11 mouse cellular contexts compared by ENCODE assay signal in genomic region chr6:127398073-127398472, GRCm38 (mm10). TPM values are rescaled to one million over a fixed set of nuclear protein-coding genes. Genes with fewer than 3 reads are reported as not detected.
A peak's percentile ranks its signal among the peaks of the same experiment; 100 is the strongest.
DNase-seq lines count a peak whose midpoint lies in the region; ATAC-seq and TF ChIP-seq lines count a peak whose summit lies in the region.
"Had no signal": no experiment of that assay in that cellular context is flagged by ENCODE, and none has a peak within 500 bp of the region (broad histone marks: within the 10 kb centered on the region; RNA-seq: fewer than 3 reads in every experiment).

No protein-coding gene starts in this region.

- H3K4me2 ChIP-seq in liver, embryonic 11.5 days, result no peak overlapping the region
- H3K4me2 ChIP-seq in forebrain, embryonic 16.5 days (ENCODE audit: low read length), result no peak overlapping the region
- H3K4me2 ChIP-seq: forebrain, embryonic 15.5 days; heart, embryonic 15.5 days had no signal

- H3K27me3 ChIP-seq in liver, embryonic 11.5 days (replicated peaks; ENCODE audit: control insufficient read depth, insufficient read depth, low read length), result no peaks in the 10 kb centered on the region
- no peaks in the 10 kb centered on the region for H3K27me3 ChIP-seq in forebrain, embryonic 16.5 days (replicated peaks; ENCODE audit: control insufficient read depth, insufficient read depth, low read length)
- no peaks in the 10 kb centered on the region for H3K27me3 ChIP-seq in forebrain, embryonic 10.5 days (ENCODE audit: poor library complexity, severe bottlenecking)
- no peaks in the 10 kb centered on the region for H3K27me3 ChIP-seq in kidney, adult 2 months (replicated peaks; ENCODE audit: control insufficient read depth, insufficient read depth, low read length)
- H3K27me3 ChIP-seq: forebrain, embryonic 15.5 days; heart, embryonic 15.5 days had no signal

- peaks cover 2% of the 10 kb centered on the region; the same call in 1 of the 2 replicates for H3K4me1 ChIP-seq in liver, embryonic 11.5 days (replicated peaks; ENCODE audit: control insufficient read depth, insufficient read depth, low read length)
- peaks cover 4% of the 10 kb centered on the region; the same call in 1 of the 2 replicates for H3K4me1 ChIP-seq in forebrain, embryonic 16.5 days (replicated peaks; ENCODE audit: control insufficient read depth, insufficient read depth, low read length)
- peaks cover 26% of the 10 kb centered on the region for H3K4me1 ChIP-seq in forebrain, embryonic 10.5 days
- H3K4me1 ChIP-seq in kidney, adult 2 months (ENCODE audit: control insufficient read depth, insufficient read depth, low read length), result no peaks in the 10 kb centered on the region

- DNase-seq in CD4-positive helper T cell, adult 2 months (ENCODE audit: low read depth, low spot score), result peak; percentile 44
- peak; percentile 35 for DNase-seq in c-Kit-negative CD71-positive TER-119-positive erythroid progenitor cells, embryonic 14.5 days (ENCODE audit: low read depth, low spot score)
- DNase-seq in liver, embryonic 11.5 days (ENCODE audit: low spot score), result no peak
- DNase-seq in spleen, postnatal 10 days (ENCODE audit: low spot score in 2 of 2), result peak; percentile 26 to 71
- DNase-seq in forebrain, embryonic 10.5 days (ENCODE audit: extremely low spot score, low spot score), result no peak
- DNase-seq in kidney, adult 2 months, result no peak
- no peak for DNase-seq in layer of hippocampus, adult 9-11 months

- TF ChIP-seq CTCF in kidney, adult 2 months (conservative IDR thresholded peaks at IDR 0.05; ENCODE audit: insufficient read depth, insufficient read length, low read depth, low read length), result no peak

- H3K36me3 ChIP-seq in liver, embryonic 11.5 days (ENCODE audit: control insufficient read depth, insufficient read depth, low read length), result no peaks in the 10 kb centered on the region
- no peaks in the 10 kb centered on the region for H3K36me3 ChIP-seq in forebrain, embryonic 16.5 days (ENCODE audit: control insufficient read depth, insufficient read depth)
- no peaks in the 10 kb centered on the region for H3K36me3 ChIP-seq in forebrain, embryonic 10.5 days (replicated peaks)
- no peaks in the 10 kb centered on the region for H3K36me3 ChIP-seq in kidney, adult 2 months (ENCODE audit: control insufficient read depth, insufficient read depth, low read length)
- H3K36me3 ChIP-seq: forebrain, embryonic 15.5 days; heart, embryonic 15.5 days had no signal

- no peak overlapping the region for H3K4me3 ChIP-seq in liver, embryonic 11.5 days (ENCODE audit: low read depth, low read length)
- no peak overlapping the region for H3K4me3 ChIP-seq in forebrain, embryonic 16.5 days (replicated peaks; ENCODE audit: low read length)
- no peak overlapping the region for H3K4me3 ChIP-seq in forebrain, embryonic 10.5 days
- no peak overlapping the region for H3K4me3 ChIP-seq in kidney, adult 2 months (ENCODE audit: insufficient read depth, low read depth, low read length)
- H3K4me3 ChIP-seq: forebrain, embryonic 15.5 days; heart, embryonic 15.5 days; megakaryocyte, embryonic 14.5 days had no signal

- H3K27ac ChIP-seq in liver, embryonic 11.5 days (ENCODE audit: low read depth, low read length), result no peak overlapping the region
- H3K27ac ChIP-seq in forebrain, embryonic 16.5 days (ENCODE audit: low read length), result no peak overlapping the region
- no peak overlapping the region for H3K27ac ChIP-seq in forebrain, embryonic 10.5 days
- no peak overlapping the region for H3K27ac ChIP-seq in kidney, adult 2 months (ENCODE audit: insufficient read depth, low read depth, low read length)
- H3K27ac ChIP-seq: forebrain, embryonic 15.5 days; heart, embryonic 15.5 days had no signal

- no peak for TF ChIP-seq POLR2A in kidney, adult 2 months (IDR thresholded peaks at IDR 0.05; ENCODE audit: low read depth, low read length)

- no peaks in the 10 kb centered on the region for H3K9me3 ChIP-seq in liver, embryonic 11.5 days (ENCODE audit: control insufficient read depth, low read length)
- H3K9me3 ChIP-seq in forebrain, embryonic 16.5 days (ENCODE audit: control insufficient read depth, low read length), result no peaks in the 10 kb centered on the region
- no peaks in the 10 kb centered on the region for H3K9me3 ChIP-seq in forebrain, embryonic 10.5 days
- H3K9me3 ChIP-seq: forebrain, embryonic 15.5 days; heart, embryonic 15.5 days; megakaryocyte, embryonic 14.5 days had no signal

- ATAC-seq in liver, embryonic 11.5 days (replicated peaks; ENCODE audit: low FRiP score), result peak; percentile 77
- no peak for ATAC-seq in forebrain, embryonic 16.5 days
- ATAC-seq: forebrain, embryonic 15.5 days had no signal

- 10% methylated on average over 2 of the region's 2 CpGs for WGBS in liver, embryonic 11.5 days
- WGBS in forebrain, embryonic 16.5 days, result 56% methylated on average over 2 of the region's 2 CpGs
- 36% methylated on average over 2 of the region's 2 CpGs for WGBS in forebrain, embryonic 10.5 days
- WGBS in kidney, adult 2 months, result 25% methylated on average over 2 of the region's 2 CpGs

- H3K9ac ChIP-seq in liver, embryonic 11.5 days (ENCODE audit: low read depth, low read length), result no peak overlapping the region
- H3K9ac ChIP-seq in forebrain, embryonic 16.5 days (replicated peaks; ENCODE audit: low read depth, low read length), result no peak overlapping the region
- H3K9ac ChIP-seq: forebrain, embryonic 15.5 days; heart, embryonic 15.5 days had no signal

RNA-seq across cellular contexts. Expression of gene Parp11, which starts 48.6 kb away (rescaled TPM):
- polyA plus RNA-seq in liver, embryonic 11.5 days (2014; fragmentation: Nextera tagmentation; extraction: Ambion mirVana), result 14.8 and 16.1 TPM in 2 replicates
- polyA plus RNA-seq in forebrain, embryonic 16.5 days (2015; fragmentation: Nextera tagmentation; extraction: Ambion mirVana), result 83.5 and 89.7 TPM in 2 replicates
- polyA plus RNA-seq in forebrain, embryonic 10.5 days (2016; fragmentation: Nextera tagmentation; extraction: Ambion mirVana), result 35.3 and 38.8 TPM in 2 replicates
- 6.0 and 6.8 TPM in 2 replicates for polyA plus RNA-seq in kidney, adult 2 months (2012; rRNA removed)

Comparison
In these comparisons a context has a peak if more than half of its experiments do, and no peak if none do; other contexts are left out.
1. DNase-seq: peak in CD4-positive helper T cell, adult 2 months (single experiment), c-Kit-negative CD71-positive TER-119-positive erythroid progenitor cells, embryonic 14.5 days (single experiment) and spleen, postnatal 10 days (2 of 2); none in liver, embryonic 11.5 days (single experiment), forebrain, embryonic 10.5 days (single experiment), kidney, adult 2 months (single experiment) and layer of hippocampus, adult 9-11 months (single experiment).